Mouse (Mus musculus) G1E-ER4 (cell line): ENCODE data around the gene Zbtb38. TPM values are rescaled to one million over a fixed set of nuclear protein-coding genes. Genes with fewer than 3 reads are reported as not detected.

Source experiments
- GATA1 ChIP-seq: IDR thresholded peaks from one replicate; pipeline ENCODE4 v1.8.0; 2012; ENCODE audit warnings: low read length, inconsistent platforms
- polyA plus RNA-seq: library from polyadenylated mRNA; stranded (reverse); fragments of >175 nt; gene quantifications from 2 replicates; pipeline ENCODE4 v1.2.3, GENCODE M21; 2012

Zbtb38 gene
- polyA plus RNA-seq = 2.1 and 3.6 TPM in 2 replicates

DNA sequence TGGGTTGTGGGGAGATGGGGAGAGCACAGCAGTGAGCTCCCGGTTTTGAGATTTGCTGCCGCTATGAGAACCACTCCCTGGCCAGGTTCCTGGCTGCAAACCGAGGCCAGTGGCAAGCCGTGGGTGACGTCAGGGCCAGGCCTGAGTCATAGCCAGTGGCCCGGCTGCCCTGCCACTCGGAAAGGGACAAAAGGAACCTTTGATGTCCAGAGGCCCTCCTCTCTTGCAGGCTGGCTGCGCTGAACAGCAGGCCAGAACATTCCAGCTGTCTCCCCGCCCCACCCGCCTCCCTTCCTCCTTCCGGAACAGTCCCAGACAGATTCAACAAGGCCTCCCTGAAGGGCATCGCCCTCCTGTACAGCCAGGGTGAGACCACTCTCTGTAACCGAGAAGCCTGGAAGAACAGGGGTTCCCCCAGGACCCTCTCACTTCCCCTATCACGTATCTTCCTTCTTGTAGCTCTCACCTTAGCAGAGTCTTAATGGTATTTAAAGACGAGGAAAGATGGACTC is at the start of gene Zbtb38:
TSS of gene Zbtb38 (minus strand) at position 229 of the 512 bp plus-strand sequence.
- TF ChIP-seq GATA1 = no peak

DNA sequence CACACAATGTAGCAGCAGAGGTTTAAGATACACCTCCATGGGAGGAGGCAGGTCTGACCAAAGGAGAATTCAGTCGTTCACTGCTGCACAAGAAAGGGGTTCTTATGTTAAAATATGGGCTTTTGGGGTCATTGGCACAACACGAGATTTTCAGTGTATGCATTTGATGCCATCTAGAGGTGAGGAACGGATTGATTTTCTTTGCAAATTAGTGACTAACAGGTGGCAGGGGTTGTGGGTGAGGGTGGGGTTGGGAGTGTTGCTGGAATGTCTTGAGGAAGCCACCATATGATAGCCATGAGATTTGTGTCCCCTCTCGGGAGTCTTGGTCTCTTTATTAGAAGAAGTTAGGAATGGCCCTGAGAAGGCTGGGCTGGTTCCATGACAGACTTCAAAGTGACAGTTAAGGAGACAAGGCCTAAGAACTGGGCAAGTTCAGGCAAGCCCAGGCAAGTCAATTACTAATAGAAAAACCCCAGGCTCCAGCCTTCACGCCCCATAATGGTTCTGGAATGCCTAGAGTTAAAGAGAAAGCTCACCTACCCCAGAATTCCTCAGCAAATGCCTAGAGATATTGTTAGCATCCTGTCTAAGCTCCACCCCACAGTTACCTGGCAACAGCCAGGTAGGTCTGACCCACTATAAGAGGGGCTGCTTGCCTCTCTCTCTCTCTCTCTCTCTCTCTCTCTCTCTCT is 47.6 kb upstream of the Zbtb38 start:
- TF ChIP-seq GATA1 = no peak

DNA sequence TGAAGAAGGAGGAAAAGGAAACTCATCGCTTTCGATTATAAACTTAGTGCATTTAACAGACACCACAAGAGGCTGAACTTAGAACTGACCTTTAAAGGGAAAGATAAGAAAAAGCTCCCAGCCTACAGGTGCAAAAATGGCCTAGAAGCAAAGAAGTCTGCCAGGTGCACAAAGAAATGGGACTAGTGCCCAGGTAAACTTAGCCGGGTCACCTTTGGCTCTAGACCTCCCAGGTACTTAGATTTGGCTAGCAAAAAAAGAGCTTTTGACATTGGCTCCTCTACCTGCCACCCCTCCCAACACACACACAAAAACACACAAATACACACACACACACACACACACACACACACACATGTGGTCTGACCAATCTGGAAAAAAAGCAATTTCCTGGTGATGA is 44.7 kb upstream of the Zbtb38 start:
- no peak for TF ChIP-seq GATA1

DNA sequence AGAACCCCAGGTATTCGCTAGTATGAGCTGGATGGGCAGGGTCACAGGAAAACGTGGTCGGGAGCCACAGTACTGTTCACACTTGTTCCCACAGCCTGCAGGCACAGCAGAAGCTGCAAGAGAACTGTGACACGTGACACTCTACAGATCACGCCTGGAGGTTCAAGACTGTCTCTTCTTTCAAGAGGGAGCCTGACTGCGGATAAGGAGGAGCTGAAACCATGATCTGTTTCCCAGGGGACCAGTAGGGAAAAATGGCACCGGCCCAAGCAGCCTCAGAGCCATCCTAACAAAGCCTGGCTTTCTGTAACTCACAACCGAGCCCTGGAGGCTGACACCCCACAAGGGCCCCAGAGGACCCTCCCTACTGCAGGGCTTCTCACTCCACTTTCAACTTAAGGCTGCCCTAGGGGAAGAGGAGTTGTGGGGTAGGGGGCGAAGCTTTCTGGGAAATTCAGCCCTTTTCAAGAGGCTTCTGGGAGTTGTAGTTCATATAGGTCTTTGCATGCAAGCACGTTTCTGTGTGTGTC is 42.8 kb upstream of the Zbtb38 start:
- no peak for TF ChIP-seq GATA1

DNA sequence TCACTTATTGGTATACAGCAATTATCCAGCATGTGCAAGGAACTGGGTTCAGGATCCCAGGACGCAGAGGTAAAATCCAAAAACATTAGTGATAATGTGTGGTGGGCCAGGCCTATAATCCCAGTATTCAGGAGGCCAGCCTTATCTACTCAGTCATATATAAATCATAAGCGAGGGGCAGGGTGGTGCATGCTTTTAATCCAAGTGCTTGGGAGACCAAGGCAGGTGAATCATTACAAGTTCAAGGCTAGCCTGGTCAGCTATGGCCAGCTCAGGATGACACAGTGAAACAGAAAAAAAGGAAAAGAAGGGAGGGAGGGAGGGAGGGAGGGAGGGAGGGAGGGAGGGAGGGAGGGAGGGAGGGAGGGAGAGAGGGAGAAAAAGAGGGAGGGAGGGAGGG is 42.0 kb upstream of the Zbtb38 start:
- TF ChIP-seq GATA1 = no peak

DNA sequence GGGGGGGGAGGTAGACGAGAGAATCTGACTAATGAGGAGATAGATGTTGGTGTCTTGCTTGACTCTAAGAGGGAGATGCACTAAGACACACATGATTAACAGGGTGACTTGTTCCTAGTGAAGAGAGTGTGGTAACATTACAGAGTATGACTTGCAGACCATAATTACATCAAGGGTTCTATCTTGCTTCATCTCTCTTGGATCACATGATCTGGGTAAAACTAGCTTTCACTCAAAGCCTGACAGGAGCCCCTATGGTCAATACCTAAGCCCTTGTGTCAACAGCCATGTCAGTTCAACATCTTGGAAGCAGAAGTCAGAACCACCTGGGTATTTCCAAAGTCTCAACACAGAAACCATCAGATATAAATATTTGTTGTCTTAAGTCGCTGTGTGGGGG is 39.9 kb upstream of the Zbtb38 start:
- no peak for TF ChIP-seq GATA1

DNA sequence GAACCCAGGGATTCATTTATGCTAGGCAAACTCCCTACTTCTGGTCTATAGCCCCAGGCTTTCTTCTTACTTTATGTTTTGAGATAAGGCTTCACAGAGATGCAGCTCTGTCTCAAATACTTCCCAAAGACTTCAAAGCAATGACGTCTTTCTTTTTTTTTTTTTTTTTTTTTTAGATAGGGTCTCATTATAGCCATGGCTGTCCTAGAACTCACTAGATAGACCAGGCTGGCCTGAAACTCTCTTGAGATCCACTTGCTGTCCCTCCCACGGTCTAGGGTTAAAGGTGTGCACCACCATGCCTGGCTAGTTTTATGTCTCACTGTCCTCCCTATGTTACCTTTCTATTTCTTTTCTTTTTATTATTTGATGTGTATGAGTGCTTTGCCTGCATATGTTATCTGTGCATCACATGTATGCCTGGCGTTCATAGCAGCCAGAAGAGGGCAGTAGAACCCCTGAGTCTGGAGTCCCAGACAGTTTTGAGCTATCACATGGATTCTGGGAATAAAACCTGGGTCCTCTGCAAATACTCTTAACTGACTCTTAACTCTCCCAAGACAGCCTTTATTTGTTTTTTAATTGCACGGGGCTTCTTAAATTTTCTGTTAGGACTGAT is 37.9 kb upstream of the Zbtb38 start:
- no peak for TF ChIP-seq GATA1

DNA sequence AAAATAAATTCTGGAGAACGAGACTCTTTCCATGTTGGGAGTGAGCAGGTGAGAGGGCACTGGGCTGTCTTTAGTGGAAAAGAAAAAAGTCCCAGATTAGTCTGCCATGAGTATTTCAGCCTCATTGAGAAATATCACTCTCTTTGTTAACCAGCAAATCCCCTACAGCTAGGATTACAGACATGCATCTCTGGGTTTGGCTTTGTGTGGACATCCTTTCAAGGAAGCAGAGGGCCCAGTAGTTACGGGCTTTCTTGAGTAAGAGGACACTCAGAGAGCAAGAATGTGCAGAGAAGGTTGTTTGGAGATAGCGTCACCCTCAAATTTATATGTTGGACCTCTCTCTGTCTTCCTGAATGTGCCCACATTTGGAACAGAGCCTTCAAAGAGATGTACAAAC is 37.3 kb upstream of the Zbtb38 start:
- TF ChIP-seq GATA1 = no peak

DNA sequence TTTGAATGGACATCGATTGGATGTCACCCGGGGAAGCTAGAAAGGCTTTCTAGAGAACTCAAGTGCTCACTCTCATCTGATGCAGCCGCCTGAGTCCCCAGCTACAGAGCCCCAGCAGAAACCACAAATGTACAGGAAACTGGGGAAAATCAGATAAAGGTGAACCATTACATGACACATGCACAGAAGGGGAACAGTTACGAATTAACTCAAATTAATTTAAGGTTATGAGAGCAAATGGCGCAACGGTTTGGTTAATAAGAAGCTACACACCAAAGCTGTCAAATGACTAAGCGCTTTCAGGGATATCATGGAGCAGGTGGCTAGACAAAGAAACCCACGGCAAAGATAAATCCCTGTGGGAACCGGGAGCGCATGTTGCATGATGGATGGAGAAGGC is 35.2 kb upstream of the Zbtb38 start:
- TF ChIP-seq GATA1 = peak; percentile 22

DNA sequence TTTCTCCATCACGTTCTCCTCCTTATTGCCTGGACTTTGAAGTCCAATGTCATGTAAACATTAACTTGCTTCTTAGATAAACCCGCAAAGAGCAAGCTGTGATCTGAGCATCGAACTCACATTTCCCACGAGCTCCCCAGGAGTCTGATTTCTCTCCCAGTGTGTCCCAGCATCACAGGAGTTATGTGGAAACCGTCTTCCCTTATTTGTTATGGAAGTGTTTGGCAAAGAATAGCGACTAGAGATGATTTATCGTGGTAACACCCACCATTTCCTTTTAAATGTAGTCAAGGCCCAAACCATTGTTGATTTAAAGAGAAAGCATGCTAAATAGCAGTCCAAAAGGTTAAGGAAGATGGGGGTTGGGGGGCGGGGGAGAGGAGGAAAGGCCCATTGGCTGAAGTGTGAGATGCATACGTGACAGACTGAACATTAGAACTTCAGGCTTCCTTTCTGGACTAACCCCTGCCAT is 33.3 kb upstream of the Zbtb38 start:
- TF ChIP-seq GATA1 = no peak

DNA sequence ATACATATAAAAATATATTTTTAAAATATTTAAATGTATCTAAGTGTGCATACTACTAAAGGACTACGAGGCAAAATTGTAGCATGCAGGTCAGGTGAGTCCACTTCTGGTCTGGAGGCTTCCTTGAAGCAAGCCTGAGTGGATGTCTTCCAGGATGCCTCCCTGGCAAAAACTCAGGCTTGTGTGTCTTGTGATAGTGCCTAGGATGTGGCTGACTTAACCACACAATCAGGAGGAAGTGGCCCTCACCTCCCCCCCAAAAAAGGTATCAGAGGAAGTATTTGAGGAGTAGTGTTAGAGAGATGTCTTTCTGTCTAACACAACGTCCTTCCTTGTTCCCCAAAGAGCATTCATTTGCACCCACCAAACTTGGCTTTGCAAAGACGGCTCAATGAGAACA is 32.6 kb upstream of the Zbtb38 start:
- TF ChIP-seq GATA1 = no peak

DNA sequence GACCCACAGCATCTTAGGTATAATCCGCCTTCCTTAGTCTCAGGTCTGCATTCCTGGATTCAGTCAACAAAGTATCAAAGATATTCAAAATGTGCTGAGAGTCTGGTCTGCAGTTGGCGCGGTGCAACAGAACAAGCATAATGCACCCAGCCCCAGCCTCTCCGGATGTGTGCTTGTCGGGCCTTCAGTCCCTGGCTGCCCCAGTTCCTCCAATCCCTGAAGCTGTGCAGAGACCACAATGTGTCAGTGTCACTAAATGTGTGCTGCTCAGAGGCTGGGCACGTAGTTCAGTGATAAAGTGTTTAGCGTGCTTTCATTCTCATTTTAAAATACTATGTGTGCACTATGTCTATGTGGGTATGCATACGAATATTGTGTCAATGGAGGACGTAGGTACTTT is 31.0 kb upstream of the Zbtb38 start:
- no peak for TF ChIP-seq GATA1

DNA sequence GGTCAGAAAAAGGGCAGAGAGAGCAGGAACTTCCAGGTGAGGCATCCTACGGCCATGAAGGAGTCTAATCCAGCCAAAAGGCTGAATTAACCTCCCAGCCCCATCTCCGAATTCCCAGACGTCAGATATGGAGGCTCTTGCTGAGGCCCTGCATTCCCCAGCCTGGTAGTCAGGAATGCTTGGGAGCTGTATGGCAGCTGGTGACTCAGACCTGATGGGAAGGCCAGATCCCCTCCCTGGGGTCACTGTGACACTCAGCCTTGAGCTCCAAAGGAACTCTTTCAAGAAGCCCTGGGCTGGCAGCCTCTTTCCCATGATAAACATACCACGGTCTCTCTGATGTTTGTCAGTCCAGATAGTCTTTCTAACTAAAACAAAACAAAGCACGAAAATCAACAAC is 30.6 kb upstream of the Zbtb38 start:
- no peak for TF ChIP-seq GATA1

DNA sequence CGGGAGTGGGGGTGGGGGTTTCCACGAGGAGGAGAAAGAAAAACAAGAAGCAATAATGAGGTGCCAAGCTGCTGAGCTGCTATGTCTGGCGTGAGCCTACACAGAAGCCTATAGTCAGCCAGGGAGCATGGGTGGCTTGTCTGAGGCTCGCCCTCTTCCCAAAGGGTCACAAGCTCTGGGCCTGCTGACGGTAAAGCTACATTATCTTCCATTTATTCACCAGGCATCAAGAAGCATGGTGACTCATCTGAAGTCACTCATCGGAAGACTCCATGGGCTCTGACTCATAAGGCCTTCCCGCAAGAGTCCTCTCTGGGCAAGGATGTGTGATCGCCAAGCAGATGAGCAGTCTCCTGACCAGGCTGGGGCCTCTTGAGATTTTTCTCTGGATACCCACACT is 29.4 kb upstream of the Zbtb38 start:
- no peak for TF ChIP-seq GATA1

DNA sequence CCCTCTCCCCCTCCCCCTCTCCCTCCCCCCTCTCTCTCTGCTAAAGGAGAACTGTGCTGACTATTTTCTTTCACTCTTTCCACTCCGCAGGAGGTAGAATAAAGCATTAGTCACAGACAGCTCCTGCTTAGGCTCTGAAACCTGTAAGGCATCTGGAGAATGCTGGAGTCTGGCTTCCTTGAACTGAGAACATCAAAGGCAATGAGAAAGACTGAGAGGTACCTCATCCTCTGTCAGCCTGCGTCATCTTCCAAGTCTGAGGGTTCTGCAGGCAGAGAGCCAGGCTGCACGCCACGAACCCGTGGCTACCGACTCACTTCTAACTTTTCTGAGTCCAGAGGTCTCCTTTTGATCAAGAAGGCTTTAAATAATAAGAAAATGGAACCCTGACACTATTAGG is 20.5 kb upstream of the Zbtb38 start:
- TF ChIP-seq GATA1 = no peak

DNA sequence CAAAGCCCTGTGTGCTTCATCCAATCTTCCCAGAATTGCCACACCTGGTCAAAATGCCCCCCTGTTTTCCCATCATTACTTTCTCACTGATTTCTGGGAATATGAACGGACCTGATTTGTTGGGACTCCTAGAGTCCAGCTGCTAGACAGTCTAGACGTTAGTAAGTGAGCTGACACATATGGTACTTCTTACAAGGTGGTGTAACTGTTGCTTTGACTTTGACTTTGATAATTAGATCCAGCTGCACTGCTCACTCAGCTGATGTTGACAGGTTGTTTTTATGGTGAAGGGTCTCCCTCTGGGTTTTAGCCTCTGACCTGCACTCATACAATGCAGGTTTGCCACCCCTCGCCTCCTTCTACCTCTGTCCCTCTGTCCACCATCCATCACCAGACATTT is 17.8 kb upstream of the Zbtb38 start:
- TF ChIP-seq GATA1 = no peak

DNA sequence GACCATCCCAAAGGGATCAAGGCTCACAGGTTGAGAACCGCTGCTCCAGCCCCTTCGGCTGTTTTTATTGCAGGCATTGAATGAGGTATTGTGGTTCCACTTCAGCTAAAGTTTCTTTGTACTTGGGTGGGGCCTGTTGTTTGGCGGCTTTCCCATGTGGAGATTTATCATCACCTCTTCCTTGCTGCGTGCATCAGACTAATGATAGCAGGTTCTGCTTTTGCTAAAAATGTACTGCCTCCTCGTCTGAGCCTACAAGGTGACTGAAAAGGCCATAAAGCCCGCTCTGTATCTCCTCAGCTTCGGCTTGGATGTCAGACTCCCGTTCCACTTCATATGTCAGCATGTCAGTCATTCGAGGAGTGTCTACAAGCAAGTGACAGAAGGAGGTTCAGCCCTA is 17.0 kb upstream of the Zbtb38 start:
- TF ChIP-seq GATA1 = peak; percentile 24
